Comparison of ENCODE assay signal across 8 mouse cellular contexts in the genomic region with DNA sequence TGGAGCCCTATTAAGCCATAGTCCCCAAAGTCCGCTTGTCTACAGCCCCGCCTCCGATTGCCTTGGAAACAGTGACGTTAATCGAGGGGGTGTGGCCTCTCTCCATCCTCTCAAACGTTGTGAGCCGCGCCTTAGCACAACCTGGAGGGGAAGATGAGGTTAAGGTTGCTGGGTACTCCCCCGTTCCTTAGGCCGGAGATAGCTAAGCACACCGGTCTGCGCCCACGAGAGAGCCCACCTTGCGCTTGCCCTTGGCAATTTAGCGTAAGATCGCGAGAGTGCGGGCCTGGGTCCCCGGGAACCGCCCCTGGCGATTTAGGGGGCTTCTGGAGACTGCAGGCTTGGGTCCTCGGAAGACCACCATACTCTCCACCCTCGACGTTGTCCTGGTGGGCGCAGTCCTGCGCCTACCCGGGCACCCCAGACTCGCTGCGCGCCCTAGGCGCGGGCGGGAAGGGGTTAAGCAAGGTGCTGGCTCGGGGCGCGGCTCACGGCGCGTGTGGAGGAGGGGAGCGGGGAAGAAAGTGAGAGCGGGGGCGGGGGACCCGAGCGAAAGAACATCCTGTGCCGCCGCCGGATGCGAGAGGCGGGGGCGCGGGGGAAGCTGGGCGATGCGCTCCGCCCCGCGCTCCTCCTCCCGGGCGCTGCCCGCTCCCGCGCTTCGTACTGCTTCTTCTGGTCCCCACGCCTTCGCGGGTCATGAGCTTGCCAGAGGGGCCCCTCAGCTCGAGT. TPM values are rescaled to one million over a fixed set of nuclear protein-coding genes. Genes with fewer than 3 reads are reported as not detected.
DNase-seq lines count a peak whose midpoint lies in the region; ATAC-seq and TF ChIP-seq lines count a peak whose summit lies in the region.

No protein-coding gene starts in this region.

- H3K36me3 ChIP-seq in forebrain, postnatal 0 days (ENCODE audit: insufficient read depth): no peaks in the 10 kb centered on the region
- H3K36me3 ChIP-seq in neural tube, embryonic 15.5 days: no peaks in the 10 kb centered on the region

- H3K4me3 ChIP-seq in forebrain, postnatal 0 days (ENCODE audit: low read depth, low read length): peak overlapping the region; percentile 82
- H3K4me3 ChIP-seq in layer of hippocampus, adult 2 months: peak overlapping the region; percentile 84
- peak overlapping the region; percentile 79 for H3K4me3 ChIP-seq in lung, adult 2 months (replicated peaks; ENCODE audit: extremely low read depth, low read depth, low read length)
- peak overlapping the region; percentile 78 for H3K4me3 ChIP-seq in neural tube, embryonic 15.5 days (replicated peaks)

- H3K27ac ChIP-seq in forebrain, postnatal 0 days (ENCODE audit: low read depth, low read length): peak overlapping the region; percentile 97
- peak overlapping the region; percentile 100 for H3K27ac ChIP-seq in layer of hippocampus, adult 2 months
- H3K27ac ChIP-seq in neural tube, embryonic 15.5 days (replicated peaks): peak overlapping the region; percentile 95

- peak overlapping the region; percentile 100 for H3K9ac ChIP-seq in forebrain, postnatal 0 days
- H3K9ac ChIP-seq in neural tube, embryonic 15.5 days (replicated peaks): peak overlapping the region; percentile 93

- H3K4me1 ChIP-seq in forebrain, postnatal 0 days (ENCODE audit: insufficient read depth): peaks cover 9% of the 10 kb centered on the region; the same call in 1 of the 2 replicates
- peaks cover 15% of the 10 kb centered on the region for H3K4me1 ChIP-seq in lung, adult 2 months (ENCODE audit: control insufficient read depth, insufficient read depth, low read length)
- peaks cover 37% of the 10 kb centered on the region for H3K4me1 ChIP-seq in neural tube, embryonic 15.5 days

- no peaks in the 10 kb centered on the region for H3K27me3 ChIP-seq in forebrain, postnatal 0 days (ENCODE audit: insufficient read depth, low read length)
- H3K27me3 ChIP-seq in neural tube, embryonic 15.5 days (replicated peaks): peaks cover 14% of the 10 kb centered on the region

- peak overlapping the region; percentile 86 for H3K4me2 ChIP-seq in forebrain, postnatal 0 days (ENCODE audit: low read depth)
- H3K4me2 ChIP-seq in neural tube, embryonic 15.5 days: peak overlapping the region; percentile 95

- TF ChIP-seq POLR2A in lung, adult 2 months (IDR thresholded peaks at IDR 0.05; ENCODE audit: borderline replicate concordance, extremely low read depth, low read depth, low read length): peak; percentile 99

- ATAC-seq in forebrain, postnatal 0 days: peak; percentile 86
- peak; percentile 89 for ATAC-seq in neural tube, embryonic 15.5 days (ENCODE audit: low FRiP score)

- no peak; the same call in 1 of the 2 replicates for TF ChIP-seq CTCF in forebrain, postnatal 0 days (IDR thresholded peaks at IDR 0.05; ENCODE audit: low read depth)
- TF ChIP-seq CTCF in layer of hippocampus, adult 2 months (conservative IDR thresholded peaks at IDR 0.05): no peak
- TF ChIP-seq CTCF in lung, adult 2 months (IDR thresholded peaks at IDR 0.05; ENCODE audit: insufficient read depth, low read length): no peak

- H3K9me3 ChIP-seq in forebrain, postnatal 0 days (ENCODE audit: low read length): no peaks in the 10 kb centered on the region
- no peaks in the 10 kb centered on the region for H3K9me3 ChIP-seq in neural tube, embryonic 15.5 days (replicated peaks)

- peak; percentile 94 for DNase-seq in ES-CJ7 (ENCODE audit: low read depth, low spot score)
- peak; percentile 90 for DNase-seq in cerebellum, adult 11 months
- peak; percentile 92 for DNase-seq in forebrain, postnatal 0 days
- peak; percentile 87 for DNase-seq in heart, postnatal 4 days
- peak; percentile 95 to 96 for DNase-seq in layer of hippocampus, adult 2 months (ENCODE audit: low spot score in 2 of 2)
- peak; percentile 97 for DNase-seq in lung, adult 2 months
- peak; percentile 96 for DNase-seq in testis, postnatal 10 days (ENCODE audit: low spot score)

- 1% methylated on average over 39 of the region's 66 CpGs for WGBS in forebrain, postnatal 0 days
- WGBS in lung, adult 2 months: under 1% methylated on average over 66 of the region's 66 CpGs
- under 1% methylated on average over 66 of the region's 66 CpGs for WGBS in neural tube, embryonic 15.5 days

RNA-seq across cellular contexts. Expression of a gene that starts 5.5 kb away (rescaled TPM):
- total RNA-seq in forebrain, postnatal 0 days (2014; rRNA removed): 26.6 and 37.3 TPM in 2 replicates
- 18.3 and 21.1 TPM in 2 replicates for polyA plus RNA-seq in forebrain, postnatal 0 days (2015; fragmentation: Nextera tagmentation; extraction: Ambion mirVana)
- 10 to 100 TPM; 21.4 to 22.0 TPM for total RNA-seq in heart, postnatal 4 days (2021)
- total RNA-seq in layer of hippocampus, adult 2 months (2021): 10 to 100 TPM; 80.8 to 90.5 TPM
- polyA plus RNA-seq in lung, adult 2 months (2012; rRNA removed): 8.8 and 14.8 TPM in 2 replicates
- polyA plus RNA-seq in neural tube, embryonic 15.5 days (2015; fragmentation: Nextera tagmentation; extraction: Ambion mirVana): 27.2 and 51.1 TPM in 2 replicates

RNA-seq across cellular contexts. Expression of a gene that starts 7.8 kb away (rescaled TPM):
- 0.15 TPM in 1 of 2 replicates, not detected in the other for total RNA-seq in forebrain, postnatal 0 days (2014; rRNA removed)
- polyA plus RNA-seq in forebrain, postnatal 0 days (2015; fragmentation: Nextera tagmentation; extraction: Ambion mirVana): not detected in 2 replicates
- total RNA-seq in heart, postnatal 4 days (2021): not detected
- not detected for total RNA-seq in layer of hippocampus, adult 2 months (2021)
- not detected in 2 replicates for polyA plus RNA-seq in lung, adult 2 months (2012; rRNA removed)
- not detected in 2 replicates for polyA plus RNA-seq in neural tube, embryonic 15.5 days (2015; fragmentation: Nextera tagmentation; extraction: Ambion mirVana)

RNA-seq across cellular contexts. Expression of a gene that starts 26.4 kb away (rescaled TPM):
- total RNA-seq in forebrain, postnatal 0 days (2014; rRNA removed): not detected in 2 replicates
- polyA plus RNA-seq in forebrain, postnatal 0 days (2015; fragmentation: Nextera tagmentation; extraction: Ambion mirVana): not detected in 2 replicates
- not detected for total RNA-seq in heart, postnatal 4 days (2021)
- total RNA-seq in layer of hippocampus, adult 2 months (2021): not detected
- polyA plus RNA-seq in lung, adult 2 months (2012; rRNA removed): not detected in 2 replicates
- not detected in 2 replicates for polyA plus RNA-seq in neural tube, embryonic 15.5 days (2015; fragmentation: Nextera tagmentation; extraction: Ambion mirVana)

RNA-seq across cellular contexts. Expression of a gene that starts 37.8 kb away (rescaled TPM):
- not detected in 2 replicates for total RNA-seq in forebrain, postnatal 0 days (2014; rRNA removed)
- polyA plus RNA-seq in forebrain, postnatal 0 days (2015; fragmentation: Nextera tagmentation; extraction: Ambion mirVana): not detected in 2 replicates
- total RNA-seq in heart, postnatal 4 days (2021): not detected
- not detected for total RNA-seq in layer of hippocampus, adult 2 months (2021)
- polyA plus RNA-seq in lung, adult 2 months (2012; rRNA removed): 1.8 and 16.1 TPM in 2 replicates
- 20.5 TPM in 1 of 2 replicates, not detected in the other for polyA plus RNA-seq in neural tube, embryonic 15.5 days (2015; fragmentation: Nextera tagmentation; extraction: Ambion mirVana)

RNA-seq across cellular contexts. Expression of a gene that starts 52.7 kb away (rescaled TPM):
- total RNA-seq in forebrain, postnatal 0 days (2014; rRNA removed): 10.6 and 11.9 TPM in 2 replicates
- 11.4 and 13.2 TPM in 2 replicates for polyA plus RNA-seq in forebrain, postnatal 0 days (2015; fragmentation: Nextera tagmentation; extraction: Ambion mirVana)
- total RNA-seq in heart, postnatal 4 days (2021): not detected
- total RNA-seq in layer of hippocampus, adult 2 months (2021): 1 to 10 TPM; 3.7 to 5.4 TPM
- polyA plus RNA-seq in lung, adult 2 months (2012; rRNA removed): not detected in 2 replicates
- polyA plus RNA-seq in neural tube, embryonic 15.5 days (2015; fragmentation: Nextera tagmentation; extraction: Ambion mirVana): 17.5 and 20.2 TPM in 2 replicates

Comparison
In these comparisons a context has a peak if more than half of its experiments do, and no peak if none do; other contexts are left out.
1. Peak in every context shown above with its lines: DNase-seq, ATAC-seq, H3K4me3 ChIP-seq and H3K27ac ChIP-seq.